Mouse (Mus musculus): ENCODE measurements around the gene Zfp704.

The Zfp704 gene

GRCm38 (mm10) chr3:9513703-9514110 lies 96.2 kb downstream of the Zfp704 start:
- no peak for DNase-seq

GRCm38 (mm10) chr3:9512199-9512598 lies 97.7 kb downstream of the Zfp704 start:
- no peak for DNase-seq

GRCm38 (mm10) chr3:9505692-9506211 lies 104.1 kb downstream of the Zfp704 start:
- peak; percentile 29 to 48 for DNase-seq

GRCm38 (mm10) chr3:9504371-9504770 lies 105.5 kb downstream of the Zfp704 start:
- peak; percentile 46 to 48 for DNase-seq

GRCm38 (mm10) chr3:9500725-9501124 lies 109.2 kb downstream of the Zfp704 start:
- peak; percentile 89 to 90 for DNase-seq

GRCm38 (mm10) chr3:9499994-9500553 lies 109.8 kb downstream of the Zfp704 start:
- DNase-seq, result peak; percentile 44 to 47

- no peak for DNase-seq
Observed at GRCm38 (mm10) chr3:9499489-9499888, 110.4 kb downstream of the Zfp704 start.

- DNase-seq, result no peak
Observed at GRCm38 (mm10) chr3:9497260-9497659, 112.6 kb downstream of the Zfp704 start.

GRCm38 (mm10) chr3:9491766-9492283 lies 118.1 kb downstream of the Zfp704 start:
- no peak for DNase-seq

- no peak for DNase-seq
Observed at GRCm38 (mm10) chr3:9487644-9488043, 122.2 kb downstream of the Zfp704 start.

- DNase-seq, result no peak
Observed at GRCm38 (mm10) chr3:9485506-9485905, 124.4 kb downstream of the Zfp704 start.

- DNase-seq, result no peak
Observed at GRCm38 (mm10) chr3:9481956-9482355, 127.9 kb downstream of the Zfp704 start.

- DNase-seq, result peak; percentile 53 to 70
Observed at GRCm38 (mm10) chr3:9481358-9481757, 128.5 kb downstream of the Zfp704 start.

GRCm38 (mm10) chr3:9480936-9481335 lies 128.9 kb downstream of the Zfp704 start:
- DNase-seq, result no peak

GRCm38 (mm10) chr3:9477386-9477785 lies 132.5 kb downstream of the Zfp704 start:
- DNase-seq, result no peak

GRCm38 (mm10) chr3:9476336-9476735 lies 133.5 kb downstream of the Zfp704 start:
- no peak for DNase-seq

GRCm38 (mm10) chr3:9475501-9475900 lies 134.4 kb downstream of the Zfp704 start:
- DNase-seq, result no peak

- no peak for DNase-seq
Observed at GRCm38 (mm10) chr3:9474331-9474730, 135.6 kb downstream of the Zfp704 start.

- DNase-seq, result peak; percentile 79 to 85
Observed at GRCm38 (mm10) chr3:9466287-9466686, 143.6 kb downstream of the Zfp704 start.

- no peak for DNase-seq
Observed at GRCm38 (mm10) chr3:9465731-9466130, 144.2 kb downstream of the Zfp704 start.

- DNase-seq, result peak; percentile 54 to 56
Observed at GRCm38 (mm10) chr3:9461660-9462059, 148.2 kb downstream of the Zfp704 start.

- DNase-seq, result no peak
Observed at GRCm38 (mm10) chr3:9460284-9460683, 149.6 kb downstream of the Zfp704 start.

- DNase-seq, result no peak
Observed at GRCm38 (mm10) chr3:9456380-9456890, 153.4 kb downstream of the Zfp704 start.

GRCm38 (mm10) chr3:9455351-9455750 lies 154.5 kb downstream of the Zfp704 start:
- DNase-seq, result no peak

Data from cerebellum, postnatal 14 days (tissue).